Mouse (Mus musculus) frontal cortex, postnatal 14 days (tissue): ENCODE results near the gene Phyhd1.

Experiments used
- DNase-seq, 2 experiments: peaks; one replicate each; pipeline ENCODE4 v3.0.0; 2022; ENCODE audit warnings: low spot score in 2 of 2

Phyhd1 gene

DNA sequence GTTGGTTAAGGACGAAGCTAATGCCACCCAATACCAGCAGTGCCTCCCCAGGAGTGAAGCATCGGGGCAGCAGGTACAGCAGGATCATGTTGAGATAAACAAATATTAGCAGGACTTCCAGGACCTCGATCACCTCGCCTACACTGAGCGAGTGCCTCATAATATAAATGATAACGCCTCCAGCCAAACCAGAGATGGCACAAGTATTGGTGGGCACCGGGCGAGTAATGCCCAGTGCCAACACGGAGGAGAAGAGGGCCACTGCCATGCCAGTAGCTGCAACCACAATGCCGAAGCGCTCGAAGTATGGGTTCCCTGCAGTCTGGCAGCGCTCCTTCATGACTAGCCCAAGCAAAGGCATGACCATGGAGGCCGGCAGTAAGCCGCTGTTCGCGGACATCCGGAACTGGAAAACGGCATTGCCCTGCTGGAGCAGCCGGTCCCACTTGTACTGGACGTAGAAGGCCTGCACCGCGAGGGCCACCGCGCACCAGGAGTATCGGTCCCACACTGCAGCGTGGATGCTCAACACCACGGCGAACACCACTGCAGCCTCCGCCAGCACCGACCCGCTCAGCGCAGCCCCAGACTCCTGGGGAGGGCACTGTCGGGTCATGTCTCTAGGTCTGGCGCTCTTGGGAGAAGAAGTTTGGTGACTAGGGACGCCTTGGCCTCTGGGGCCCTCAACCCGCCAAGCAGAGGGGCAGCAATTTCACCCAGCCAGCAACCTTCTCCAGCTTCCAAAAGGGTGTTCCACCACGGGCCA, 19.6 kb downstream of the Phyhd1 start:
- DNase-seq, result no peak

DNA sequence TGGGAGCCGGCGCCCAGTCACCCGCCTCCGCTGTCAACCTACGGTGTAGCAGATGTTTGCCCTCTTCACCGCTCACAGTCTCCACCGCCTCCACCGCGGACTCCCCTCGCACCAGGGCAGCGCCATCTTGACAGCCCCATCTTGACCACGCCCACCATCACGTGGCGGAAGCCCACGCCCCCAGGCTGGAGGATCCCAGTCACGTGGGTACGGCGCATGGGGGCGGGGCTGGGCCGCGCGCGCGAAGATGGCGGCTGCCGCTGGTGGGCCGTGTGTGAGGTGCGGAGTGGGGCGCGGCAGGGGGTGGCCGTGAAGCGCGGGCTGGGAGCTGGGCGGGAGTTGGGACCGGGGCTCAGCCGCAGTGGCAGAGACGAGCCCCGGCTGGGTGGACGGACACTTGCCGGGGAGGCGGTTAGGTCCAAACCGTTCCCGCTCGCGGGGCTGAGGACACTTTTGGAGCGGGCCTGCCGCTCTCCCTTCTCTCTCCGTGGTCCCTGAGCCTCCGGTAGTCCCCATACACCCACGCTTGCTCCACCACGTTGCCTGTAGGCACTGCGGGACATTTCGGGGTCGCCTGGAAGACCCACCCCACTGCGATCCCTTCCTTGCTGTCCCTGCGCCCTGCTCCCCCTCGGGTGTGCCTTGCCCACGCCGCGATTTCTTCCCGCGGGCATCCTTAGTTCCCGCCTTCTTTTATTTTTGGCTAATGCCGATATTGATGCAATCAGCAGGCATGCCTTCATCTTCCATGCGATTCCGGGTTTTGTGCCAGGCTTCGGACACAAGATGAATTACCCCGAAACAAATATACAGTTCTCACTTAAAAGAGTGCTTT, 20.4 kb downstream of the Phyhd1 start, which contains the start of the genes Dolk and Nup188:
Gene Dolk (minus strand): TSS at position 143 of the 835 bp plus-strand sequence.
Gene Nup188 (plus strand): TSS at position 206 of the 835 bp plus-strand sequence.
- DNase-seq, result peak; percentile 89 to 97

DNA sequence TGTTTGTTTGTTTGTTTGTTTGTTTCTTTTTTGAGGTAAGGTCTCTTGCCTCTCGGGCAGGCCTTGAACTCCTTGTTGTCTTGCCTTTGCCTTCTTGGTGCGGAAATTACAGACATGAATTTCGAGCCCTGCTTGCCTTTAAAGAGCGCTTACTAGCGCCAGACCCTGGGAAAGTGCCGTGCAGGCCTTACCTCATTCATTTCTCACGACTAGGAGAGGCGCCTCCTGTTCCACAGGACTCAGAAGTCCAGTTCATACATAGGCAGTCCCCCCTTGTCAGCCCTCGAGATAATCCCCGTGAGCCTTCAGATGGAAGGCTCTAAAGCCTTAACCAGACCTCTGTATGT, 21.0 kb downstream of the Phyhd1 start:
- DNase-seq, result no peak

DNA sequence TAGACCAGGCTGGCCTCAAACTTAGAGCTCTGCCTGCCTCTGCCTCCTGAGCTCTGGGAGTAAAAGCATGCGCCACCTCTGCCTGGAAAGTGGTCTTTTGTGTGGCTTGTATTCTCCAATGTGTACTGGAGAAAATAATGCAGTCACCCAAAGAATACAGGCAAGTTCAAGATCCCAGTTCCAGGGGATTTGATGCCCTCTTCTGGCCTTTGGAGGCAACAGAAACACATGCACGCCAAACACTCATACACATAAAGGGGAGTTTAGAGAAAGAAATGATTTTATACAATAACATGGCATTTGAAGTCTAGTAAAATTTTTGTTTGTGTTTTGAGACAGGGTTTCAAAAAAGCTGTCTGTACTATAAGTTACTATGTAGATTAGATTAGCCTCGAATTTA, 33.5 kb downstream of the Phyhd1 start:
- no peak for DNase-seq

DNA sequence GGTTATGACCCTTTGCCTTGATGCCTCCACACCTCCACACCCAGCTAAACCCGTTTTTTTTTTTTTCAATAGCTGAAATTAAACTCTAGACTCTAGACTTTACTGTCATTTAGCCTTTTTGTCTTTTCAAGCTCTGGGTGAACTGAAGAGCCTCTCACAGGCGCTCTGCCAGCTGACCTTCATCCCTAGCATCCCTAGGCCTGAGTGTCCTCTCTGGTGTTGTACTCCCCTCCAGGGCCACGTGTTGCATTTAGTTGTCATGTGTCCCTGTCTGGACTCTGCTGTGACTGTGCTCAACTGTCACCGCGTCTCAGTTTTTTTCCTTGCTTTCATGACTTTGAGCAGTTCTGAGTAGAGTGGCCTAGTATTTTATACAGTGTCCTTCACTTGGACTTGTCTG, 34.0 kb downstream of the Phyhd1 start:
- DNase-seq, result no peak

DNA sequence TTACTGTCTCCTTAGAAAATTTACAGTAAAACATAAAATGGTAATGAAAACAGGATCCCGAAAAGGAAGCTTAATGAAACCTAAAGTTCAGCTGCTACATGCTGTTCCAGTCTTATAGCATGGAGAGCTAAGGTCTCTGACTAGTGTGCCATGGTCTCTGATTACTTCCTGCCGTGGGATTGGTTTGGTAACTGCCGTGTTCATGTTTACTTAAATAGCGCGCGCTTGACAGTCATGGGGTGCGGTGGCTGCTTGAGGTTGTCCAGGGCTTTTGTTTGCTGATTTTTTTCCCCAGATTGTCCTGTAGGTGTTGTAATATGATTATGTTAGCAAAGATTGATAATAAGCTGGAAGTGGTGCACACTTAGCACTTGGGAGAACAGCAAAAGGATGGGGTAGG, 40.1 kb downstream of the Phyhd1 start:
- DNase-seq, result no peak

DNA sequence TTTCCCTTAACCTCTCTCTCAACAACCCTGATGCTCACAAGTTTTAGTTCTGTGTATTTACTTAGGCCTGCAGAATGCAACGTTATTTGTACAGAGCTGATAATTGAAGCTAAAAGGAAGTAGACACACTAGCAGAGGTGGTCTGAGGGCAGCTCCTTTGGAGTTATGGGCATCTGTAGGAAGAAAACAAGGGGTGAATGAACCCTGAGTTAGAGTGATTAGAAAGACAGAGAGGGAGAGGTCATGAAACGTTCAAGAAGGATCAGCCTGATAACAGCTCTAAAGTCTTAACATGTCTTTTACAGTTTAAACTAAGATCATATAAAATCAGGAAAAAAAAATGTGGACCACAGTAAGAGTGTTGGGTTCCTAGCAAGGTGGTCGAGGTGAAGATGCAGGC, 43.3 kb downstream of the Phyhd1 start:
- DNase-seq, result no peak

DNA sequence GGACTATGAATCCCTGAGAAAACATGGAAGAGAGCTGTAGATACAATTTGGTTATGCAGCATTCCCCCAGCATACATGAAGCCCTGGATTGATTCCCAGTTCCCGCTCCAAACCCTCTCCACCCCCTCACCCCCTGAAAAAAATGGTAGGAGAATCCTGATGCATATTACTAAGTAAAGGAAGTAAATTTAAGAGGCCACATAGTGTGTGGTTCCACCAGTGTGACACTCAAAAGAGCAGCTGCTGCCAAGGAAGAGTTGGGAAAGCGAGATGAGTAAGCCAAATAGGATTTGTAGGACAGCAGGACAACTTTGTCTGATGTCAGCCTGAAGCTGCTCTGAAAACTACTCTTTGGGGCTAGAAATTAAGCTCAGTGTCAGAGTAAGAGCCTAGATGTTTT, 45.5 kb downstream of the Phyhd1 start:
- no peak for DNase-seq

DNA sequence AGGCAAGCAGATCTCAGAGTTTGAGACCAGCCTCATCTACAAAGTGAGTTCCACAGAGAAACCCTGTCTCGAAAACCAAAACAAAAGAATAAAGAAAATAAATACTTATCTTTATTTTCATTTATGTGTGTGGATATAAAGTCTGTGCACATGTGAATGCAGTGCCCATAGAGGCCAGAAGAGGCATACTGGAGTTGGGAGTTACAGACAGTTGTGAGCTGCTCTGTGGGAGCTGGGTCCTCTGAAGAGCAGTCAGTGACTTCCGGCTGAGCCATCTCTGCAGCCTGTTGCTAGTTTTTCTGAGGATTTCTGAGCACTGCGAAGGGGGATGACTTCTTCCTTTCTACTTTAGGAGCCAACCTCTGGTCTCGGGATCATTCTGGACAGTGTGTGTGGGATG, 50.1 kb downstream of the Phyhd1 start:
- DNase-seq, result no peak

DNA sequence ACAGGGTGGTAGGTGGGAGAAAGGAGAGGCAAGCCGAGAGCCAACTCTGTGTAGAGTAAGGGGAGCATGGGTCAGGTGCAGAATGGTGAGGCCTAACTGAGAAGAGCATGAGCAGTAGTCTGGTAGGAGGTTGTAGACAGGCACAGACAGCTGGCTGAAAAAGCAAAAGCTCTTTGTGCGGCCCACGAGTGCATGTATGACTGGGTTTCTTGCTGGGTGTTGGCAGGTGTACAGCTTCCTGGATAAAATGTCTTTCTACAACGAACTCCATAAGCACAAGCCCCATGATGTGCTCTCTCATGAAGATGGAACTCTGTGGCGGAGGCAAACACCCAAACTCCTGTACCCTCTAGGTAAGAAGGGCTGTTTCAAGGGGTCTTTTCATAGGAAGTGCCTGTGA, 51.0 kb downstream of the Phyhd1 start:
- no peak for DNase-seq

DNA sequence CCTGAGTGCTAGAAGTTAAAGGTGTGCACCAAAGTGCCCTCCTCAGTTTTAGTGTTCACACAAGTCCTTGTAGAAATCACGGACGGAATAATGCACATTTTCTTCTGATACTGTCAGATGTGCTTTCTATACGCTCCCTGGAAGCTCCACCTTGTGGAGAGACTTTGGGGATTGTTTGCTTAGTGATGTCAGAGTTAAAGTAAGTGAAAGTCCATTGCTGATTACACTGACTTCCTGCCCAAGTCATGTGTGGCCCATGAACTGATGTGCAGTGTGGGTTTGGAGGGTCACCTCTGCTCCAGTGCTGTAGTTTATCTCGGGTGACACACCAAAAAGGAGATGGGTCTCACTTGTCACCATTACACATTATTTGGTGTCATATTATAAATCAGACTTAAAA, 53.3 kb downstream of the Phyhd1 start:
- no peak for DNase-seq

DNA sequence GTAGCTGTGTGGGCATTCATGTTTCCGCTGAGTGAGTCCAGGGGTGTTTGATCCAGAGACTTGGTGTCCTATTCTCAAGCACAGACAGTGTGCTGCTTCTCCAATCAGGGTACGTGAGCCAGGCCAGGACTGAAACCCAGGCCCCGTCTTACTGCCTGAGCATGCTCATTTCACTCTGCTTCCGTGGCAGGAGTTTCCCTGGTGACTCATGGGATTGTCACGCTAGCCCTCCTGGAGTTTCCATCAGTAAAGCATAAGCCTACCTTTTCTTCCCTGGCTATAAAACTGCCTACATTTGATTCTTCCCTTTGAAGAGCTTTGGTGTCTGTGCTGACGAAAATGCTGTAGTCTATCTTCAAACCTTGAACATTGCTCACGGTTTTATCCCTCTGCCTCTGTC, 57.1 kb downstream of the Phyhd1 start:
- no peak for DNase-seq

DNA sequence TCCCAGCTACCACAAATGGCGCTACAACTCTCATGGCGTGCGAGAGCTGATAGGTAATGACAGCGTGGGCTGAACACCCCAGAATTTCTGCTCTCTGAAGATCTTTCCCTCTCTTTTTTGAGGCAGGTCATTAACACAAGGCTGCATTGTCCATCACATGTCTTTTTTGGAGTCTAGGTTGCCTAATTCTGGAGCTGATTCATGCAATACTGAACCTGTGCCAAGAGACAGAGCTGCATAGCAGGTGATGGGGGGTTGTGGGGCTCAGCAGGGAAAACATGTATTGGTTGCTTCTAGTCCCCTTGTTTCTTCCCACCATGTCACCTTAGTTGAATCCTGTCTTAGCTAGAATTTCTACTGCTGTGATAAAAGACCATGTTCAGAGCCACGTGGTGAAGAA, 59.3 kb downstream of the Phyhd1 start:
- DNase-seq, result no peak

DNA sequence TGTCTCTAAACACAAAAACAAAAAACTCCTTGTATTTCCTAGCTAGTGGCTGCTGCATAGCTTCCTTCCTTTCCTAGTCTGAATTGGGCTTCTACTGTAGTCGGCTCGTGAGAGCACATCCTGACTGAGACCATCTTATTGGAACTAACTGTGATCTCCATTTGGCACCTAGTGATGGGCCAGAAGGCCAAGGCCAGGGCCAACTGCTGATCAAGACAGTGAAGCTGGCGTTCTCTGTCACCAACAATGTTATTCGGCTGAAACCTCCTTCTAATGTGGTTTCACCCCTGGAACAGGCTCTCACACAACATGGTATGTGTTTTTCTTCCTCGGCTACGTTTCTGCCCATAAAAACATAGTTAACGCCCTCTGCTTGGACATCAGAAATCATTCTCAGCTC, 61.3 kb downstream of the Phyhd1 start:
- no peak for DNase-seq

DNA sequence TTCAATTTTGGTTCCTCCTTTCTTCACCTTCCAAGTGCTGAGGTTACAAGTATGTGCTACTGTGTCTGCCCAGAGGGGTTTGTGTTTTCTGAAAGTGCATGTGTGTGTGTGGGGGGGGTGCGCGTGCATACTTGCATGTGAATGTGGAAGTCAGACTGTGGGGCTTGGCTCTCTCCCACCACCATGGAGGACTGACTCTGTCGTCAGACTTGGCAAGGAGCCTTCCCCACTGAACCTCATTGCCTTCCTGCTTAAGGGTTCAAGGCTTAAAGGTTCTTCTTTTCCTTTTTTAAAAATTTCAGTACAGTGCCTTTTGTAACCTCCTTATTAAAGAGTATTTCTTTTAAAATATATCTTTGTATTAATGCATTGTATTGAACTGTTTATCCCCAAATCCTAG, 62.8 kb downstream of the Phyhd1 start:
- no peak for DNase-seq
